ENCODE assay signal across 8 mouse cellular contexts in the genomic region with DNA sequence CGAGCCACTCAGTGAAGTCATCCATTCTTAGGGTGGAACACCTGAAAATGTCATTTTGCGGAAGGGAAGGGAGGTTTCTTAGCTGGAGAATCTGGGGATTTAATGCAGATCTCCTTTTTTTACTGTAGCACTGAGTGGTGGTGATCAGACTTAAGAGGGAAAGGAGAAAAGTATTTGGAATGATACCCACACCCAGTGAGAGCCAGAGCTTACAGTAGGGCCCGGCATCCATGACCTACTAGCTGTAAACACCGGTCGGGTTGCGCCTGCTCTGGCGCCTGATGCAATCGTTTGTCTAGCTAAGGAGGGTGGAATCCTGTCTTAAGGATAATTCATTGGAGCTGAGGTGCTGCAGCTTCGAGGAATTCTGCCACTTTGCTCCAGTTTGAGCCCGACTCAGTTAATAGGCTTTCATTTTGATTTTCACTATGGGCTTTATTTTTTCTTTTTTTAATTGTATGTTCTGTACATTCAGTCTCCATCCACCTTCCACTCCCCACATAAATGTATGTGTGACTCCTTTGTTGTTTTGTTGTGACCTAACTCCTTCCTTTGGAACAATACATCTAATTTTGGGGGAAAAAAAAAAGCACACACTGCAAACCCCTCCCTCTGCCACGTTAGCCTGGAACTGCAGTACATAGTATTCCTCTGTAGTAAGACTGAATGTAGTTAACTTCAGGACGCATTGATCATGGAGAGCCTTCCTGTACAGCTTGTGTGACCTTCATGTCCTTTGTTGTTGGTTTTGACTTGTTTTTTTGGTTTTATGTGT. TPM values are rescaled to one million over a fixed set of nuclear protein-coding genes. Genes with fewer than 3 reads are reported as not detected.
A peak's percentile ranks its signal among the peaks of the same experiment; 100 is the strongest.
DNase-seq lines count a peak whose midpoint lies in the region; ATAC-seq and TF ChIP-seq lines count a peak whose summit lies in the region.

No protein-coding gene starts in this region.

- DNase-seq in layer of hippocampus, adult 2 months (ENCODE audit: low spot score in 2 of 2) = no peak
- DNase-seq in layer of hippocampus, postnatal 25 days (ENCODE audit: extremely low spot score in 1 of 2, low spot score in 1 of 2) = no peak
- peak; percentile 73 for DNase-seq in NIH3T3 (ENCODE audit: low read depth)
- DNase-seq in mesoderm, embryonic 11.5 days (ENCODE audit: low read depth, low spot score) = peak; percentile 33
- no peak for DNase-seq in right cerebral cortex, adult 18-20 months
- no peak for DNase-seq in left cerebral cortex, adult 8-10 months (ENCODE audit: low spot score in 2 of 2)

- peaks cover 11% of the 10 kb centered on the region for H3K4me1 ChIP-seq in embryonic facial prominence, embryonic 13.5 days
- H3K4me1 ChIP-seq in intestine, embryonic 15.5 days (replicated peaks) = 0 out of 2 replicates have a peak, but pooled peaks cover 7% of the 10 kb centered on the region

- no peaks in the 10 kb centered on the region for H3K27me3 ChIP-seq in embryonic facial prominence, embryonic 13.5 days
- H3K27me3 ChIP-seq in intestine, embryonic 15.5 days (replicated peaks) = no peaks in the 10 kb centered on the region

- no peaks in the 10 kb centered on the region for H3K36me3 ChIP-seq in embryonic facial prominence, embryonic 13.5 days
- H3K36me3 ChIP-seq in intestine, embryonic 15.5 days = no peaks in the 10 kb centered on the region

- peak overlapping the region; percentile 97 for H3K27ac ChIP-seq in layer of hippocampus, adult 2 months
- peak overlapping the region; percentile 91; the same call in 1 of the 2 replicates for H3K27ac ChIP-seq in embryonic facial prominence, embryonic 13.5 days
- peak overlapping the region; percentile 95 for H3K27ac ChIP-seq in intestine, embryonic 15.5 days

- 3% methylated on average over 12 of the region's 12 CpGs for WGBS in embryonic facial prominence, embryonic 13.5 days
- 2% methylated on average over 12 of the region's 12 CpGs for WGBS in intestine, embryonic 15.5 days

- no peak for ATAC-seq in embryonic facial prominence, embryonic 13.5 days (ENCODE audit: insufficient number of reproducible peaks, insufficient read depth, low FRiP score, low TSS enrichment, low read depth)
- 0 out of 2 replicates have a peak, but pooled peaks have one; percentile 37 for ATAC-seq in intestine, embryonic 15.5 days

- H3K4me3 ChIP-seq in layer of hippocampus, adult 2 months = peak overlapping the region; percentile 73
- peak overlapping the region; percentile 90 for H3K4me3 ChIP-seq in embryonic facial prominence, embryonic 13.5 days
- H3K4me3 ChIP-seq in intestine, embryonic 15.5 days (replicated peaks) = peak overlapping the region; percentile 96

- no peak; the same call in 1 of the 2 replicates for TF ChIP-seq CTCF in layer of hippocampus, adult 2 months (conservative IDR thresholded peaks at IDR 0.05)

- peak overlapping the region; percentile 74 for H3K4me2 ChIP-seq in embryonic facial prominence, embryonic 13.5 days
- peak overlapping the region; percentile 73 for H3K4me2 ChIP-seq in intestine, embryonic 15.5 days (replicated peaks)

- peak overlapping the region; percentile 86 for H3K9ac ChIP-seq in embryonic facial prominence, embryonic 13.5 days
- H3K9ac ChIP-seq in intestine, embryonic 15.5 days = peak overlapping the region; percentile 95

- H3K9me3 ChIP-seq in embryonic facial prominence, embryonic 13.5 days = no peaks in the 10 kb centered on the region
- H3K9me3 ChIP-seq in intestine, embryonic 15.5 days = no peaks in the 10 kb centered on the region

RNA-seq across cellular contexts. Expression of gene Gars, which starts 1.1 kb away (rescaled TPM):
- total RNA-seq in layer of hippocampus, adult 2 months (2021) = 100 to 1,000 TPM; 131 to 134 TPM
- 100 to 1,000 TPM; 133 to 137 TPM for total RNA-seq in layer of hippocampus, postnatal 25 days (2021)
- 111 and 129 TPM in 2 replicates for polyA plus RNA-seq in embryonic facial prominence, embryonic 13.5 days (2015; fragmentation: Nextera tagmentation; extraction: Ambion mirVana)
- 170 and 172 TPM in 2 replicates for polyA plus RNA-seq in intestine, embryonic 15.5 days (2015; fragmentation: Nextera tagmentation; extraction: Ambion mirVana)
- 100 to 1,000 TPM; 138 to 142 (median 140) TPM for total RNA-seq in left cerebral cortex, adult 8-10 months (2022)

RNA-seq across cellular contexts. Expression of gene Ggct, which starts 46.1 kb away (rescaled TPM):
- total RNA-seq in layer of hippocampus, adult 2 months (2021) = 10 to 100 TPM; 36.0 to 38.0 TPM
- 10 to 100 TPM; 32.7 to 36.9 TPM for total RNA-seq in layer of hippocampus, postnatal 25 days (2021)
- polyA plus RNA-seq in embryonic facial prominence, embryonic 13.5 days (2015; fragmentation: Nextera tagmentation; extraction: Ambion mirVana) = 9.9 and 10.8 TPM in 2 replicates
- polyA plus RNA-seq in intestine, embryonic 15.5 days (2015; fragmentation: Nextera tagmentation; extraction: Ambion mirVana) = 8.2 and 10.7 TPM in 2 replicates
- total RNA-seq in left cerebral cortex, adult 8-10 months (2022) = 10 to 100 TPM; 21.8 to 29.0 (median 23.8) TPM

Comparison
In these comparisons a context has a peak if more than half of its experiments do, and no peak if none do; other contexts are left out.
1. DNase-seq: peak in NIH3T3 (single experiment) and mesoderm, embryonic 11.5 days (single experiment); none in layer of hippocampus, adult 2 months (0 of 2), layer of hippocampus, postnatal 25 days (0 of 2), right cerebral cortex, adult 18-20 months (single experiment) and left cerebral cortex, adult 8-10 months (0 of 2).
2. Peak in every context shown above with its lines, with median percentiles within 50 percentile points of each other: H3K27ac ChIP-seq and H3K4me3 ChIP-seq.